Mouse (Mus musculus): ENCODE results near the gene Foxp3. TPM values are rescaled to one million over a fixed set of nuclear protein-coding genes. Genes with fewer than 3 reads are reported as not detected.

Gene Foxp3
- 0.05 and 0.06 TPM in 2 replicates for polyA plus RNA-seq (2016; fragmentation: Nextera tagmentation; extraction: Ambion mirVana)

DNA sequence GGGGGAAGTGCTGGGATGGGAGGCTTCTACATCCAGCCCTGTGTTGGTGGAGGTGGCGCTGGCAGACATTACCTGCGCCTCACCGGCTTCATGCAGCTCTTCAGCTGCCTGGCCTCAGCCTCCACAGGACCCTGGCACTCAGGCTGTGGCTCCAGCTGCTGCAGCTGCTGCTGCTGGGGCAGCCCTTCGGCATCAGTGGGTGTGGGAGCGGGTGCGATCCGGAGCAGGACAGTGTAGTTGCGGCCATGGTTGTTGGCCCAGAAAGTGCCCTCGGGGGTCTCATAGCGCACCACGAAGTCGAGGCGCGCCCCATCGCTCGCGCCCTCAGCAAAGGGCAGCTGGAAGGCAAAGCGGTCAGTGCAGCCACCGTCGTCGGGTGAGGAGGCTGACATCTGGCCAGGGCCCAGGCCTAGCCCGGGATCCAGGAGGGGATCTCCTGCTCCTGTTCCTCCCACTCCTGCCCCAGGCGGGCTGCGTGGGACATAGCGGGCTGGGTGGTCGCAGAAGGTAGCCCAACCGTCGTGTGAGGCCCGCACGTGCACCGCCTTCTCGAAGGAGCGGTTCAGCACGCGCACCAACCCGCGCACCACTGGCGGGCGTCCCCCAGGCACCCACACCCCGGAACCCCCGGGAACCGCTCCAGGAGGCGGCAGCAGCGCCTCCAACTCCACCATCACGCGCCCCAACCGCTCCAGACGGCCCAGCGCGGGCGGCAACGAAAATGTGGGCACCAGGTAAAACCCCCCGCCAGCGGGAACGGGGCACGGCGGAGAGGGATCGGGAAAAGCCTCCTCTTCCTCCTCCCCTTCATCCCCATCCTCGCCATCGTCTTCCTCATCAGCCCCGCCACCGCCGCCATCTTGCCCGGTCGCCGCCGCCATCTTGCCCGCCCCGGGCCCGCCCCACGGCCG, at the start of gene Foxp3:
Foxp3 (plus strand) TSS at position 469 of the 911 bp plus-strand sequence.
- Histone ChIP-seq H3K9me3 (replicated peaks) (no peaks in the 10 kb centered on the region), H3K36me3 (no peaks in the 10 kb centered on the region), H3K4me1 (peaks cover 17% of the 10 kb centered on the region), H3K4me3 (peak within 1 kb of the TSS; percentile 64), H3K27ac (peak within 1 kb of the TSS; percentile 94), H3K27me3 (ENCODE audit: low read depth, poor library complexity, severe bottlenecking) (no peaks in the 10 kb centered on the region)
- peak; percentile 70 for DNase-seq (ENCODE audit: low spot score)
- 31% methylated on average over 65 of the region's 72 CpGs for WGBS

DNA sequence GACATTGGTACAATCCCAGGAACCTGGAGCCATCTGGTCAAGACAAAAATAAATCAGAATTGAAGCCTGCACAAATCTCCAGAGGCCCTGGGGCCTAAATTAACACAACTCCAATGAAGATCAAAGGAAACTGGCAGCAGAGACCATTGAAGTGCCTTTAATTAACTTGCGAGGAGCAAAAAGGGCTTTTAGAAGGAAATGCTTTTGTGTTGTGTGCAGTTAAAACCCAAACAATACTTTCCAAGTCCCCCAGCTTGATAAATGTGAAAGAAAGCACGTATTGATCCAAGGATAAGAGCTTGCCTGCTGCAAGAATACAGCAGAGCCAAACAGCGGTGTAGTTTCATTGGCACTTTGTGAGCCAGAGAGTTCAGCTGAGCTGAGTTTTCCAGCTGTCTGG, 48.5 kb upstream of the Foxp3 start:
- no peak for DNase-seq (ENCODE audit: low spot score)
- H3K4me1 ChIP-seq = no peaks in the 10 kb centered on the region
- H3K27me3 ChIP-seq (ENCODE audit: low read depth, poor library complexity, severe bottlenecking) = no peaks in the 10 kb centered on the region
- WGBS = 29% methylated on average over 3 of the region's 3 CpGs
- H3K36me3 ChIP-seq = no peaks in the 10 kb centered on the region
- no peaks in the 10 kb centered on the region for H3K9me3 ChIP-seq (replicated peaks)
- H3K4me3 ChIP-seq = no peak overlapping the region
- no peak overlapping the region for H3K27ac ChIP-seq

DNA sequence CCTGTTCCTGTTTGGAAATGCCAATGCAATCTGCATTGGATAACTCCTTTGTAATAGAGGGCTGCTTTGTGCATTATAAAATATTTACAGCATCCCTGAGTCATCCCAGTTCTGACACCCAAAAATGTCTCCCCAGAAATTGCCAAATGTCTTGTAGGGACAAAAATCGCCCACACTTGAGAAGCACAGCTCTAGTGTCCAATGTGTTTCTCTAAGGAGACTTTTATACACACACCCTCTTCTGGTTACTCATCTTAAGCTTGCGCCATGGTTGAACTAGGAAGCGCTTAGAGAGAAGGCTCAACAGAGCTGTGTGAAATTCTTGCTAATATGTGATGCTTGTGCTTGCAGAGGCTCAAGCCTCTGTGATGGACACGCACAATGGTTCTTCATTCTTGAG, 20.0 kb upstream of the Foxp3 start:
- WGBS = 93% methylated on average over 4 of the region's 4 CpGs
- Histone ChIP-seq H3K27me3 (ENCODE audit: low read depth, poor library complexity, severe bottlenecking) (no peaks in the 10 kb centered on the region), H3K27ac (no peak overlapping the region), H3K36me3 (no peaks in the 10 kb centered on the region), H3K4me1 (no peaks in the 10 kb centered on the region), H3K9me3 (replicated peaks) (no peaks in the 10 kb centered on the region), H3K4me3 (no peak overlapping the region)
- DNase-seq (ENCODE audit: low spot score) = no peak

DNA sequence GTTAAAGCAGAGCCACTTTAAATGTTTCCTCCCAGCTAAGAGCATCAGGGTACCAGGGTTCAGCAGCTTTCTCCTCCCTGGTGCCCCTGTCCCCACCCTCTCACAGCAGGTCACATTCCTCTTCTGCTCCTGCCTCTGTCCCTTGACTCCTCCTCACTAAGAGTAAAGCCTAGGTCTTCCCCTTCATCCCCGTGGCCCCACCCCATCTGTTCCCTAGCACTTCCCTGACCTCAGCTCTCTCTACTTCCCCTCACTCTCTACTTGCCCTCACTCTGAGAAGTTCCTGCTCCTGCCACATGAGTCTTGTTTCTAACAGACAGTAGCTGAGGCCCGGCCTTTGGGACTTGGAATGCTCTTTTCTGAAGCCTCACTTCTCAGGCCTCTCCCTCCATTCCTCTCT, 10.4 kb upstream of the Foxp3 start:
- Histone ChIP-seq H3K9me3 (replicated peaks) (no peaks in the 10 kb centered on the region), H3K27ac (no peak overlapping the region), H3K27me3 (ENCODE audit: low read depth, poor library complexity, severe bottlenecking) (no peaks in the 10 kb centered on the region), H3K4me1 (no peaks in the 10 kb centered on the region), H3K4me3 (no peak overlapping the region), H3K36me3 (no peaks in the 10 kb centered on the region; the same call in 1 of the 2 replicates)
- no peak for DNase-seq (ENCODE audit: low spot score)
- WGBS = 19% methylated on average over 2 of the region's 2 CpGs

DNA sequence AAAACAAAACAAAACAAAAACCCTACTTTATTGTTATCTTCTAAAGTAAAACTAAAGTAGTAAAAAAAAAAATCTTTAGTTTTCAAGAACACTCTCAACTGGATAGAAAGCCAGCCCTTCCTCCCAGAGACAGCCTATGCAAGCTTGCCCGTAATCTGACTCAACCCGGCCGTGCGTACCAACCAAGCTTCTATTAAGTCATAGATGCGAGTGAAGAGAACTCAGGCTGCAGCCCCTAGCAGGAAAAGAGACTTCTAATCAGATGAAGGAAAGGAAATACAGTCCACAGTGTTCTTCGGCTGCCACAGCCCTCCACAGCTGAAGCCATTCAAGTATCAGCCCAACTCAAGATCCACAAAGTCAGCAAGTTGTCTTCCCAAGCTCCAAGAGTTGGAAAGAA, 7.1 kb upstream of the Foxp3 start:
- Histone ChIP-seq H3K9me3 (replicated peaks) (no peaks in the 10 kb centered on the region), H3K4me1 (no peaks in the 10 kb centered on the region), H3K36me3 (no peaks in the 10 kb centered on the region), H3K27ac (no peak overlapping the region), H3K27me3 (ENCODE audit: low read depth, poor library complexity, severe bottlenecking) (no peaks in the 10 kb centered on the region), H3K4me3 (no peak overlapping the region)
- 89% methylated on average over 6 of the region's 6 CpGs for WGBS
- no peak for DNase-seq (ENCODE audit: low spot score)

DNA sequence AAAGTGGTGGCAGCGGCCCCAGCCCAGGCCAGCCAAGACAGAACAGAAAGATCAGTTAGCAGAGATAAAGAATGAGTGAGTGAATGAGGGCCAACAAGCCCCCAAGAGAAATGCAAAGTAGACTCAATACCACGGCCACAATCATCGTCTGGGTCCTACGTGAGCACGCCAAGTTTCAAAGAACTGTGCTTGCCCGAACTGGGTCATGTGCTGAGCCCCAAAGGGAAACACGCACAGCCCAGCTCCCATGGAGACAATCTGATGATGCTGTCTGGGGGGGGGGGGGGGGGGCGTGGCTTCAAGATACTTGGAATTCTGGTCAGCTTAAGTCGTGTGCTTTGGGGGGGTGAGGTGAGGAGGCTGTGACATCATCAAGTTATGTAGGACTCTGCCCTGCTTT, 6.0 kb upstream of the Foxp3 start:
- Histone ChIP-seq H3K27me3 (ENCODE audit: low read depth, poor library complexity, severe bottlenecking) (no peaks in the 10 kb centered on the region), H3K4me3 (no peak overlapping the region), H3K36me3 (no peaks in the 10 kb centered on the region), H3K4me1 (peaks cover 2% of the 10 kb centered on the region; the same call in 1 of the 2 replicates), H3K9me3 (replicated peaks) (no peaks in the 10 kb centered on the region), H3K27ac (no peak overlapping the region)
- WGBS = 88% methylated on average over 8 of the region's 9 CpGs
- no peak for DNase-seq (ENCODE audit: low spot score)

DNA sequence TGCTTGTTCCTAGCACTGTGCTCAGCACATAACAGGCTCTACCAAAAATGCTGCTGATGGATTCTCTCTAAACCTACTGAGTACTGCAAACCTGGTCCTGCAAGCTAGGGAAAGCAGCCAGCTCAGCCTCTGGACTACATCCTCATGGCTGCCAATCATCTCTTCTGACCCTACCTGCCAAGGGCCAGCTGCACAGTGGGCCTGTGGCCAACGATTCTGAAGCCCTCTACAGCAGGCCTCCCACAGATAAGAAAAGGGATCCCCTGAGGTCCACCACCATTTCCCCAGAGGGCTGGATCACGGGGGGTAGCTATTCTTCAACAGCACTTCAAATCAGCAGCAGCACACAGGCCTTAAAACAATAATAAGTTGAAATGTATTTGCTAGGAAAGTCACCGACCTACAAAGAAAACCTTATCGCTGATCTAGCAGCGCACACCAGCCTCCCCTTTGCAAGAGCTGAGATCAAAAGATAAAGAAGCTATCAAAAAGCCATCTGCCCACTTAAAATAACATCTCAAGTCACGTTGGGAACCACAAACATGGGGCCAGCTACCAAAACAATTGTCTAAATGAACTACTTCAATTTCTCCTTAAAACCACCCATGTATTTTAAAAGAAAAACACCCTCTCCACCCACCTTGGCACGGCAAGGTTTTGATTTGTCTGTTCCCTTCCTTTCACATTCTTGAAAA, 2.8 kb upstream of the Foxp3 start:
- H3K27ac ChIP-seq = no peak overlapping the region
- DNase-seq (ENCODE audit: low spot score) = no peak
- no peaks in the 10 kb centered on the region for H3K9me3 ChIP-seq (replicated peaks)
- no peaks in the 10 kb centered on the region for H3K36me3 ChIP-seq
- peaks cover 17% of the 10 kb centered on the region for H3K4me1 ChIP-seq
- WGBS = 76% methylated on average over 7 of the region's 7 CpGs
- no peaks in the 10 kb centered on the region for H3K27me3 ChIP-seq (ENCODE audit: low read depth, poor library complexity, severe bottlenecking)
- no peak overlapping the region for H3K4me3 ChIP-seq

DNA sequence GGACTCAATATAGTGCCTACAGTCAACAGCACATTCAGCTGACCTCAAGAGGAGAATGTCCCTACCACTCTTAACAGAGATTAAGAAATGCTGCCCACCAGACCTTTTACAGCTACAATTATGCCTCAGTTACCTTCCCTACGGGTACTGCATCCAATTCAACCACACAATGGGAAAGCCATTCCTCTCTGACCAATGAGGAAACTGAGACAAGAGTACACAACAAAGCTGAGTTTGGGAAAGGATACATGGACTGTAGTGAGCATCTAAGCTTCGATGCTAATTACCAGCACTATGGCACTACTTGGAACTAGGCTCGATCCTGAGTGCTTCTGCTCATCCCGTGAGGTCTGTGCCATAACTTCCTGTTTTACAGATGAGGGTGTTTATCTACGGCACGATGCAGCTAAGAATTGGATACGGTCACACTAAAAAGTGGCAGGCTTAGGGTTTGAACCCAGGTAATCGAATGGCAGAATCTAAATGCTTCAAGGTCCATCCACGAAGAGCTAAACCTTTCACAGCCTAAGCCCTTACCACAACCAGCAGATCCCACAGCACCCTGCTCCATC, 1.8 kb upstream of the Foxp3 start:
- no peaks in the 10 kb centered on the region for H3K27me3 ChIP-seq (ENCODE audit: low read depth, poor library complexity, severe bottlenecking)
- no peak for DNase-seq (ENCODE audit: low spot score)
- no peak overlapping the region for H3K4me3 ChIP-seq
- H3K27ac ChIP-seq = no peak overlapping the region
- no peaks in the 10 kb centered on the region for H3K9me3 ChIP-seq (replicated peaks)
- peaks cover 17% of the 10 kb centered on the region for H3K4me1 ChIP-seq
- no peaks in the 10 kb centered on the region for H3K36me3 ChIP-seq
- WGBS = 94% methylated on average over 9 of the region's 9 CpGs

DNA sequence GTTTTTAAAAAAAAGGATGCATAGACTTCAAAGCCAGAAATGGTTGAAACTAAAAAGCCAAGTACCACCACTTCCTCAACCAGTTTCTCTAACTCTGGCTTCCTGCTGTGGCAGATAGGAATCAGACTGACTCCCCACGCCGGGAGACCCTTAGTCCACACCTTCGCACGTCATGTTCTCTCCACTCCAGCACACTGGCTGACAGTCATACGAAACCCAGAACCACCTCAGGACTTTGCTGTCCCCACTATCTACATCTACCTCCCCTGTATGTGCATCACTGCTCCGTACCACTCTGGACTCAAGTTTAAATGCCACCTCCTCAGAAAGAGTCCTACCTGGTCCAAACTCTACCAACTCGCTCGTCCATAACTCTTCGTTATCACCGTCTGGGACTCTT, 978 bp upstream of the Foxp3 start:
- no peaks in the 10 kb centered on the region for H3K27me3 ChIP-seq (ENCODE audit: low read depth, poor library complexity, severe bottlenecking)
- no peak overlapping the region for H3K27ac ChIP-seq
- H3K4me3 ChIP-seq = no peak overlapping the region; the same call in 1 of the 2 replicates
- H3K36me3 ChIP-seq = no peaks in the 10 kb centered on the region
- no peak for DNase-seq (ENCODE audit: low spot score)
- H3K9me3 ChIP-seq (replicated peaks) = no peaks in the 10 kb centered on the region
- H3K4me1 ChIP-seq = peaks cover 17% of the 10 kb centered on the region
- WGBS = 84% methylated on average over 10 of the region's 10 CpGs

DNA sequence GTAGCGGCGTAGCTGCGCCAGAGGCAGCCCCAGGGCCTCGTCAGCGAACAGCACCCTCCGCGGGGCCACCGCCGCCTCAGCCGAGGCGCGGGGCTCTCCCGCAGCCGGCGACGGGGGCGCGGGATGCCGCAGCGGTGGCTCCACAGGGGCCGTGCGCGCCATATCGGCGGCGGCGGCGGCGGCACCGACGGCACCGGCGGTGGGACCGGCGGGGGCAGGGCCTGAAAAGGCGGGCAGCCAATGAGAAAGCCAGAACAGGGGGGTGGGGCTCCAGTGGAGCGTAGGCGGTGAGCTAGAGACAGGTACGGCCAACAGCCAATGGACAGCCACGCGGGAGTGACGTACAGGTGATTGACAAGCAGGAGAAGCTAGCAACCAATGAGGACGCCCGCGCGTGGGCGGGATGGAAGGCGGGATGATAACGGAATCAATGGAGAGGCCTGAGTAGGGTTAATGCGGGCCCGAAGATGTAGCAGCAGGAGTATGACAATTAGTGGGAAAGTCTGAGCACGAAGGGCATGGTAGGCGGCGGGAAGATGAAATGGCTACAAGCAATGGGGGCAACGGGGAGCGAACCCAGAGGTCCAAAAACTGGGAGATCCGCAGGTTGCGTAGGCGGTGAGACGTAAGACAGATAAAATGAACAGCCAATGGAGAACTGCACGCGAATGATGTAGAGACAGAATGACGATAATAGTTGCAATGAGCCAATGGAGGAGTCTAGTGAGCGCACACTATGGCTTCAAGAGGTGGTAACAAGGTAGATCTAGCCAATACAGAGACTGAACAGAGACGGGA, 842 bp downstream of the Foxp3 start, which contains the start of gene Ppp1r3f:
Ppp1r3f (minus strand) TSS at position 197 of the 798 bp plus-strand sequence.
- Histone ChIP-seq H3K36me3 (no peaks in the 10 kb centered on the region), H3K27ac (peak within 1 kb of the TSS; percentile 94), H3K4me1 (peaks cover 17% of the 10 kb centered on the region), H3K9me3 (replicated peaks) (no peaks in the 10 kb centered on the region), H3K27me3 (ENCODE audit: low read depth, poor library complexity, severe bottlenecking) (no peaks in the 10 kb centered on the region), H3K4me3 (peak within 1 kb of the TSS; percentile 64)
- 19% methylated on average over 65 of the region's 65 CpGs for WGBS
- DNase-seq (ENCODE audit: low spot score) = peak; percentile 86

DNA sequence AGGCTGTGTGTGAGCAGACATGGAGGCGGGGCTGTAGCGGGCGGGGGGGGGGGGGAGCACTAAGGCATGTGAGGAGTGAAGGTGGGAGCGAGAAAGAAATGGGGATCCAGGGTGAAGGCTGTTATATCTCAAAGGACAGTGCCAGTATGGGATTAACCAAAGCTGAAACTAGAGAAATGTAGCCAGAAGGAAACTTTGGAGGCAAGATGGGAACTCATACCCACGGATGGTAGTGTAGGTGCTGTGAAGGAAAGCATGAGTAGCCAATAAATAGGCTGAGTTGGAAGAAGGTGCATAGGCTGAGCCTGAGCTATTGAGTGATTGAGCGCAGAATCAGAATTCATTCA, 1.4 kb downstream of the Foxp3 start:
- H3K9me3 ChIP-seq (replicated peaks) = no peaks in the 10 kb centered on the region
- H3K4me1 ChIP-seq = peaks cover 17% of the 10 kb centered on the region
- H3K36me3 ChIP-seq = no peaks in the 10 kb centered on the region
- H3K27ac ChIP-seq = peak overlapping the region; percentile 94; the same call in 1 of the 2 replicates
- no peaks in the 10 kb centered on the region for H3K27me3 ChIP-seq (ENCODE audit: low read depth, poor library complexity, severe bottlenecking)
- no peak for DNase-seq (ENCODE audit: low spot score)
- peak overlapping the region; percentile 64 for H3K4me3 ChIP-seq
- 13% methylated on average over 5 of the region's 6 CpGs for WGBS

DNA sequence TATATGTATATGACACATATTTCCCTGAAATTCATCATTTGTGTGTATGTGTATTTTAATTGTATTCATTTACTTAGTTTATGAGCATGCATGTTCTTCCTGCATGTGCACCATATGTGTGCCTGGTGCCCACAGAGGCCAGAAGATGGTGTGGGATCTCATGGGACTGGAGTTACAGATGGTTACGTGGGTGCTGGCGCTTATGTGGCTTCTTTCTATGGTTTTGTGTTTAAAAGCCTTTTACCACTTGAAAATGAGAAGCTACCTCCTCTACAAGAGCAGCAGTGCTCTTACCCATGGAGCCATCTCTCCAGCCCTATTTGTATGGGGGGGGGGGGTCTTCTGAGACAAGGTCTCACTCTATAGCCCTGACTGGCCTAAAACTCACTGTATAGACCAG, 7.7 kb downstream of the Foxp3 start:
- H3K27me3 ChIP-seq (ENCODE audit: low read depth, poor library complexity, severe bottlenecking) = no peaks in the 10 kb centered on the region
- WGBS = 100% methylated on average over 2 of the region's 2 CpGs
- no peak for DNase-seq (ENCODE audit: low spot score)

More for the DNA sequence above, 7.7 kb downstream of the Foxp3 start:
- no peaks in the 10 kb centered on the region for H3K4me1 ChIP-seq
- no peaks in the 10 kb centered on the region for H3K36me3 ChIP-seq
- H3K9me3 ChIP-seq (replicated peaks) = no peaks in the 10 kb centered on the region
- H3K27ac ChIP-seq = no peak overlapping the region
- H3K4me3 ChIP-seq = no peak overlapping the region
